Mouse (Mus musculus) liver, embryonic 15.5 days (tissue): Measurements from ENCODE around the gene Pawr. TPM values are rescaled to one million over a fixed set of nuclear protein-coding genes. Genes with fewer than 3 reads are reported as not detected.
"Not testable (repeated sequence)": the region's sequence is repeated elsewhere in the genome, so short reads cannot be mapped to it uniquely, and the experiment has no call there.

Experiments
- ATAC-seq: fragments of 200-750 bp; cut with Nextera tagmentation; 2 replicates; pipeline ENCODE4 v1.8.0; 2017; ENCODE audit warnings: moderate number of reproducible peaks, mild to moderate bottlenecking, moderate library complexity; ENCODE audit not compliant: insufficient read depth
- H3K27ac ChIP-seq: fragments of 300-500 bp; sonication (generic); replicated peaks from 2 replicates; pipeline ENCODE4 v1.5.1; 2015; ENCODE audit warnings: mild to moderate bottlenecking, inconsistent platforms
- H3K27me3 ChIP-seq: fragments of 300-500 bp; sonication (generic); 2 replicates; pipeline ENCODE4 v1.6.1; 2015; ENCODE audit warnings: mild to moderate bottlenecking, inconsistent platforms
- H3K36me3 ChIP-seq: fragments of 300-500 bp; sonication (generic); replicated peaks from 2 replicates; pipeline ENCODE4 v1.6.1; 2015; ENCODE audit warnings: moderate library complexity, mild to moderate bottlenecking, inconsistent platforms
- H3K4me1 ChIP-seq: fragments of 300-500 bp; sonication (generic); replicated peaks from 2 replicates; pipeline ENCODE4 v1.6.1; 2015; ENCODE audit warnings: inconsistent platforms
- H3K4me2 ChIP-seq: fragments of 300-500 bp; sonication (generic); 2 replicates; pipeline ENCODE4 v1.6.1; 2015; ENCODE audit warnings: moderate library complexity, mild to moderate bottlenecking, inconsistent platforms
- H3K4me3 ChIP-seq: fragments of 300-500 bp; sonication (generic); replicated peaks from 2 replicates; pipeline ENCODE4 v1.5.1; 2015; ENCODE audit warnings: mild to moderate bottlenecking, inconsistent platforms
- H3K9ac ChIP-seq: fragments of 300-500 bp; sonication (generic); 2 replicates; pipeline ENCODE4 v1.6.1; 2015; ENCODE audit warnings: moderate library complexity, mild to moderate bottlenecking, inconsistent platforms
- H3K9me3 ChIP-seq: fragments of 300-500 bp; sonication (generic); replicated peaks from 2 replicates; pipeline ENCODE4 v1.6.1; 2016; ENCODE audit warnings: inconsistent platforms
- WGBS: fragments of 180-500 bp; shearing (Covaris S2); methylation state at CpG from one replicate; pipeline ENCODE4 v1.1.7; 2015; ENCODE audit warnings: mixed read lengths; ENCODE audit not compliant: insufficient replicate concordance; 5-methylcytosine and 5-hydroxymethylcytosine counted together
- polyA plus RNA-seq: library from polyadenylated mRNA; unstranded; fragments of >200 nt; fragmentation: Nextera tagmentation; extraction: Ambion mirVana; gene quantifications from 2 replicates; pipeline ENCODE4 v1.2.1, GENCODE M21; 2015

Gene Pawr
- polyA plus RNA-seq, 1 experiment from 2014 or later: 4.1 TPM

DNA sequence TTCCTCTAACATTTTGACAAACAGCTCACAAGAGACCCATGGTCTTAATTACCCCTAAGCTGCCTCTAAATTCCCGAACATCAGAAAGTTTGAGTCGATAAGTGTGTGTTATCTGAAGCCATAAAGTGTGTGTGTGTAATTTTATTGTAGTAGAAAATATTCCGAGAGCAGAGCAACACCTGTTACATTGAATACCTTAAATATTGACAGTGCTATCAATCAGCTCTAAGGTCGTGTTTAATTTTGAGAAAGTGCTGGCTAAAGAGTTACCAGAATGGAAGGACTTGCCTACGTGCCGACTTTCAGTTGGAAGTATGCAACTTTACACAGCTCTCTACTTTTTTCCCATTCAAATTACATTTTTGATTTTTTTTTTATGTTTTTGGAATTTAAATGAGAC lies 76.5 kb downstream of the Pawr start:
- no peaks in the 10 kb centered on the region for H3K36me3 ChIP-seq
- H3K4me1 ChIP-seq: peaks cover 9% of the 10 kb centered on the region; the same call in 1 of the 2 replicates
- WGBS: 63% methylated on average over 6 of the region's 6 CpGs
- ATAC-seq: peak; percentile 51; the same call in 1 of the 2 replicates
- no peak overlapping the region for H3K9ac ChIP-seq
- H3K27me3 ChIP-seq: no peaks in the 10 kb centered on the region
- H3K27ac ChIP-seq: peak overlapping the region; percentile 67
- H3K4me2 ChIP-seq: no peak overlapping the region
- no peaks in the 10 kb centered on the region for H3K9me3 ChIP-seq
- no peak overlapping the region for H3K4me3 ChIP-seq

DNA sequence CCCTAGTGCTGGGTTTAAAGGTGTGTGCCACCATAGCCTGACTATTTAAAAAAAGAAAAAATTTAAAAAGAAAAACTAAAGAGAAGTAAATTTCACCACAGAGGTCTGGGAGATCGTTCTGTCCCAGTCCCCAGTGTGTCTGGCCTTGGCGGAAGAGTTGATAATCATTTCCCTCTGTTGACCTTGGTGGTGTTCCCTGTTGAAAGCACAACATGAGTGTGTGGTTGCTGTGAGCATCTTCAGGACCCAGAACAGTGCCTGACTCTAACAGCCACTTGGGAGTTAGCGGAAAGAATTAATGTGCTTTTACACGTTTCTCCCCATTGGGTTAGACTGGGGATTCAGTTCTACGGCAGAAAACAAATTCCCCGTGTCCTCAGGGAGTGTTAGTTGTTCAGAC lies 77.1 kb downstream of the Pawr start:
- Histone ChIP-seq H3K9ac (no peak overlapping the region), H3K36me3 (no peaks in the 10 kb centered on the region), H3K27ac (peak overlapping the region; percentile 48), H3K4me2 (no peak overlapping the region), H3K4me3 (no peak overlapping the region), H3K4me1 (peaks cover 4% of the 10 kb centered on the region; the same call in 1 of the 2 replicates), H3K9me3 (no peaks in the 10 kb centered on the region), H3K27me3 (no peaks in the 10 kb centered on the region)
- ATAC-seq: peak; percentile 53; the same call in 1 of the 2 replicates
- 71% methylated on average over 6 of the region's 6 CpGs for WGBS

DNA sequence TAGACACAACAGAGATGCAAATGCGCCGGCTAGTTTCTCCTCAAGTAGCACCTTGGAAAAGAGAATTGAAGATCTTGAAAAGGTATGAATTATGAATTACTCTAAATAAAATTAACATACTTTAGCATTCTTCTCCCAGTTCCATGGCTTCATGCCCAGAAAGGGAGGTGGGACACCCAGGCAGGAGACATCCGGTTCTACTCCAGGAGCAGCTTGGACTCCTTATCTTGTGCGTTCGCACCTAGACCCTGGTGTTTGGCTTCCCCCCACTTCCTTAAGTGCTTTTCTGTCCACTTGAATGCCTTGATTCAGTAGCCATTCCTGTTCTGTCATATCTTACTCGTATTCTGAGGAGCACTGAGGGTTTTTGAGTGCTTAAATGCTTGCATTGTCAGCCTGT lies 77.6 kb downstream of the Pawr start:
- Histone ChIP-seq H3K9ac (no peak overlapping the region), H3K27ac (0 out of 2 replicates have a peak overlapping the region, but pooled peaks have one; percentile 31), H3K4me2 (no peak overlapping the region), H3K9me3 (no peaks in the 10 kb centered on the region), H3K4me3 (no peak overlapping the region), H3K4me1 (0 out of 2 replicates have a peak, but pooled peaks cover 4% of the 10 kb centered on the region), H3K27me3 (no peaks in the 10 kb centered on the region), H3K36me3 (no peaks in the 10 kb centered on the region)
- ATAC-seq: no peak
- 75% methylated on average over 6 of the region's 6 CpGs for WGBS

DNA sequence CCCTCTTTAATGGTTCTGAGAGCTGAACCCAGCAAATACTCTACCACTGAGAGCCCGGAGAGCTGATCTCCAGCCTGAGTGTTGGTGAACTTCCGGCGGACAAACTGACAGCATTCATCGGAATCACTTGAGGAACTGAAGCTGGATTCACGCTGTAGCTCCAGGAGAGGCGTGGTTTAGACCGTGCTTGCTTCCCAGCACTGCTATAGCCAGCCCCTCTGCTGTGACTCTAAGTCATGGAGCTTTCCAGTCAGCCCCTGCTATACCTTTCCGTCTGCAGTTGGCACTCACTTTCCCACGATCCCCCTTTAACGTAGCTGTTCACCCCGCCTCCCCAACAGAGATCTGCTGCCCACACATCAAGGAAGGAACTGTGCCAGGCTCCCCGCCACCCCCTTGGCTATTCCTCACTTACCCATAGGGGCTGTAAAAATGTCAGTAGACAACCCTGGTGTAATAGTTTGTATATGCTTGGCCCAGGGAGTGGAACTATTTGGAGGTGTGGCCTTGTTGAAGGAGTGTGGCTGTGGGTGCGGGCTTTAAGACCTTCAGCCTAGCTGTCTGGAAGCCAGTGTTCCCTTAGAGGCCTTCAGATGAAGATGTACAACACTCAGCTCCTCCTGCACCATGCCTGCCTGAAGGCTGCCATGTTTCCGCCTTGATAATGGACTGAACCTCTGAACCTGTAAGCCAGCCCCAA lies 83.2 kb downstream of the Pawr start:
- Histone ChIP-seq H3K4me2 (no peak overlapping the region), H3K27ac (no peak overlapping the region), H3K9me3 (no peaks in the 10 kb centered on the region), H3K27me3 (no peaks in the 10 kb centered on the region), H3K4me1 (no peaks in the 10 kb centered on the region), H3K4me3 (no peak overlapping the region), H3K9ac (no peak overlapping the region), H3K36me3 (no peaks in the 10 kb centered on the region)
- no peak for ATAC-seq
- WGBS: 80% methylated on average over 14 of the region's 14 CpGs

DNA sequence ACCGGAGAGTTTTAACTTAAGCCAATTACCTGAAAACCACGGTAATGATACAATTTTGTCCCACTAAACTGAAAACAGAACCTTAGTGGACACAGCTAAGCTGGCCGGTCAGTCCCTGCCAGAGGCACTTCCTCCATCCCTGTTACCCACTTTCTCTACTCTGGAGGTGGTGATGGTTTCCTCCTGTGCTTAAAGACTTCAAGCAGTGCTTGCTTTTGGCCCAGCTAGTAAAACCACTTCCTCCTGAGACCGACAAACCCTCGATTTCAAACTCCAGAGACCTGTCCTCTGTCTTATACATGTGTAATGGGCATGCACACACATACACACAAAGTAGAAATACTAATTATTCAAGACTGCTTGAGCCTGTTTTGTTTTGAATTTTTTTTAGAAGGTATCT lies 85.5 kb downstream of the Pawr start:
- H3K4me3 ChIP-seq: no peak overlapping the region
- 34% methylated on average over 5 of the region's 5 CpGs for WGBS
- no peak overlapping the region for H3K27ac ChIP-seq
- no peaks in the 10 kb centered on the region for H3K27me3 ChIP-seq
- no peak overlapping the region for H3K9ac ChIP-seq
- no peaks in the 10 kb centered on the region for H3K4me1 ChIP-seq
- no peaks in the 10 kb centered on the region for H3K36me3 ChIP-seq
- H3K4me2 ChIP-seq: no peak overlapping the region
- H3K9me3 ChIP-seq: no peaks in the 10 kb centered on the region
- ATAC-seq: no peak

DNA sequence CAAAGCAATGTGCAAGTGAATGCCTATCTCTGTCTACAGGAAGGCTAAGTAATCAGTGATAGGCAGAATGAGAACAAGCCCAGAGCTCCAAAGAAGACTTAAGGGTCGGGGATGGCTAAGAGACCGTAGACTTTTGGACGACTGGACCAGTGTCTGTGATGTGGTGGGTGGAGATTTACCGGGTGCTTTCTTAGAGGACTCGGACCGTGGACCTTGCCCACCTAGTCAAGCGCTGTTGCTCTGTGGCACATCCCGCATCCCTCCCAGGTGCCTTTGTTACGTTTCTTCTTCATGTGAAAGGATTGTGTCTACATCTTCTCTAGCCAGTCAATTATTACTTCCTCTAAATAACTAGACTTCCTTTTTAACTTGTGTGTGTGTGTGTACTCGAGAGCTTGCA lies 98.6 kb downstream of the Pawr start:
- WGBS: 74% methylated on average over 10 of the region's 10 CpGs

DNA sequence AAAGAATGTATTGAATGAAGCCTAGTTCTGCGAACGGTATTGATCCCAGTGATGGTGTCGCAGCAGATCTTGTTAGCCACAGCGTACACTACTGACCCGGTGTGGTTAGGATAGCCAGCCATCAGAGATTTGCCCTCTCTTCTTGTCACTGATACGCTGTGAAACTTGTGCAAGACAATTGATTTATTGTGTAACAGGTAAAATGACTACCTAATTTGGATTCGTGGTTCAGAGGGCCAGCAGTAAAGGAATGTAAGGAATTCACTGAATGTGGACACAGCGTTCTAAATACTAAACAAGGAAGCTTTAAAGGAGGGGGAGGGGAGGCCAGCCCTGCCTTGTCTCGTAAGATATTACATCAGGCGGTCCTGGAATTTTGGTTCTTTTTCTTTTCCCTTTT lies 100.3 kb downstream of the Pawr start:
- peak; percentile 70 for ATAC-seq
- Histone ChIP-seq H3K4me2 (no peak overlapping the region), H3K4me3 (no peak overlapping the region)

More for the DNA sequence above, 98.6 kb downstream of the Pawr start:
- Histone ChIP-seq H3K4me1 (0 out of 2 replicates have a peak, but pooled peaks cover 3% of the 10 kb centered on the region), H3K27ac (no peak overlapping the region), H3K4me2 (no peak overlapping the region), H3K4me3 (no peak overlapping the region), H3K36me3 (no peaks in the 10 kb centered on the region), H3K27me3 (no peaks in the 10 kb centered on the region), H3K9me3 (no peaks in the 10 kb centered on the region), H3K9ac (no peak overlapping the region)
- no peak for ATAC-seq

DNA sequence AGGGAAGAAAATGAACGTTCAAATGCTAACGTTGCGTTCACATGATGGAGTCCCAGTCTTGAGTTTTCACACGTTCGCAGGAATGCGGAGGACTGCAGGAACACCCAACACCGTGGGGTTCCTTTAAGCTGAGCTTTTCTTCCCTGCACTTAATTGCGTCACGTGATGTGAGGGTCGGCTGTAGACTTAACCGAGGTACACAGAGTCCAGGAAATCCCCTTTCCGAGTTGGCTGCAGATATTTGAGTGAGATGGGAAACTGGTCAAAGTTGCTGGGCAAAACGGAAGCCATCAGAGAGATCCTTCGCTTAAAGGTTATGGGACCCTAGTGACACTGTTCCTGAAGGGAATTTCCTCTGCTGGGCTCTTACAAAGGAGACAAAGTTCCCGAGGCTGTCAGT lies 102.1 kb downstream of the Pawr start:
- no peak overlapping the region for H3K4me3 ChIP-seq
- 0 out of 2 replicates have a peak, but pooled peaks cover 3% of the 10 kb centered on the region for H3K4me1 ChIP-seq
- H3K36me3 ChIP-seq: no peaks in the 10 kb centered on the region
- no peaks in the 10 kb centered on the region for H3K27me3 ChIP-seq
- H3K4me2 ChIP-seq: no peak overlapping the region
- H3K9ac ChIP-seq: no peak overlapping the region
- no peak for ATAC-seq
- WGBS: 4% methylated on average over 15 of the region's 15 CpGs
- H3K9me3 ChIP-seq: no peaks in the 10 kb centered on the region
- H3K27ac ChIP-seq: no peak overlapping the region

More for the DNA sequence above, 100.3 kb downstream of the Pawr start:
- H3K4me1 ChIP-seq: 0 out of 2 replicates have a peak, but pooled peaks cover 3% of the 10 kb centered on the region
- 45% methylated on average over 10 of the region's 10 CpGs for WGBS
- no peak overlapping the region for H3K27ac ChIP-seq
- H3K9ac ChIP-seq: no peak overlapping the region
- no peaks in the 10 kb centered on the region for H3K36me3 ChIP-seq
- H3K9me3 ChIP-seq: no peaks in the 10 kb centered on the region
- no peaks in the 10 kb centered on the region for H3K27me3 ChIP-seq

DNA sequence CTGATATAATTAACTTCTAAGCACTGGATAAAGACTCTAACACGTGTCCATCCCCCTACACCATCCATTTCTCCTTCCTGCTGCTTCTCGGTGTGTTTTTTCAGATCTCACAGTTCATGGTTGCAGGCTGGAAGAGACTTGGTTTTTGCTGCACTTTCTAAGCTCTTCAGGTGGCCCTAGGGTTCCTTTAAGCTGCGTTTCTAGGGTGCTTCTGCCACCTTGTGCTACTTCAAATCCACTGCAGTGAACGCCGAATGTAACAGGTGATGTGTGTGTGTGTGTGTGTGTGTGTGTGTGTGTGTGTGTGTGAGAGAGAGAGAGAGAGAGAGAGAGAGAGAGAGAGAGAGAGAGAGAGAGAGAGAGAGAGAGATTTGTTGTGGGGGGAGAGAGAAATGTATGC lies 103.7 kb downstream of the Pawr start:
- WGBS: 15% methylated on average over 5 of the region's 5 CpGs

DNA sequence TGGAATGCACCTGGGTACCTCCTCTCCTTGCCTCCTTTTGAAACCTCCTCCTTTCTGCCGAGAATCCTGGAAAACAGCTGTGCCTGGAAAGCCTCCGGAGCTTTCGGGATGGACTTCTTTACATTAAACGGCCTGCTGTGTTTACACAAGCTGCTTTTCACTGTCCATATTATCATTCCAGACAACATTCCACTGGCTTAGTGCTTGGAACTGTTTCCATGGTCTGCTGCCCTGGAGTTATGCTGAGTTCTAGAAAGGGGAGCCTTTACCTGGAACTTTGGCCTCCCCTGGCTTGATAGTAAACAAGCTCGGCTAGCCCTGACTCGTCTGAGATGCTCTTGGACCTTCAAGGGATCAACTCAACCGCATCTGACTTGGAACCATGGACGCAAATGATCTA lies 104.4 kb downstream of the Pawr start:
- Histone ChIP-seq H3K9me3 (no peaks in the 10 kb centered on the region), H3K4me1 (0 out of 2 replicates have a peak, but pooled peaks cover 3% of the 10 kb centered on the region), H3K9ac (no peak overlapping the region), H3K27ac (no peak overlapping the region), H3K4me3 (no peak overlapping the region), H3K36me3 (no peaks in the 10 kb centered on the region), H3K27me3 (no peaks in the 10 kb centered on the region), H3K4me2 (no peak overlapping the region)
- ATAC-seq: no peak
- WGBS: 46% methylated on average over 8 of the region's 8 CpGs

More for the DNA sequence above, 103.7 kb downstream of the Pawr start:
- Histone ChIP-seq H3K27me3 (no peaks in the 10 kb centered on the region), H3K27ac (no peak overlapping the region), H3K4me1 (0 out of 2 replicates have a peak, but pooled peaks cover 3% of the 10 kb centered on the region), H3K9me3 (no peaks in the 10 kb centered on the region), H3K4me2 (no peak overlapping the region), H3K4me3 (no peak overlapping the region), H3K36me3 (no peaks in the 10 kb centered on the region), H3K9ac (no peak overlapping the region)
- ATAC-seq: no peak; the same call in 1 of the 2 replicates

DNA sequence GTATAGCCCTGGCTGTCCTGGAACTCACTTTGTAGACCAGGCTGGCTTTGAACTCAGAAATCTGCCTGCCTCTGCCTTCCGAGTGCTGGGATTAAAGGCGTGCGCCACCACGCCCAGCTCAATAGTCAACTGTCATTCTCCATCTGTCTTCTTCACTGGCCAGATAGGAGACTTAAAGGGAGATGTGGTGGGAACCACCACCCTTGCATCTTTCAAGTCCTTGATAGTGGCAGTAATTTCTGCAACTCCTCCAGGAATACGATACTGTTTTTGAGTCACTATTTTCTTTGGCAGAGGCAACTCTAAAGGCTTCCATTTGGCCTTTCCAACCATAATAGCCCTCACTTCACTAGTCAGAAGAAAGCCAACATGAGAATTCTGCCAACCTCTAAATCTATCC lies 108.3 kb downstream of the Pawr start:
- WGBS: 76% methylated on average over 5 of the region's 5 CpGs
- not testable (repeated sequence) for H3K4me2 ChIP-seq, H3K4me3 ChIP-seq, ATAC-seq, H3K9me3 ChIP-seq, H3K36me3 ChIP-seq, H3K4me1 ChIP-seq, H3K27ac ChIP-seq, H3K9ac ChIP-seq, H3K27me3 ChIP-seq
